Mouse (Mus musculus) bone marrow macrophage, adult 2 months (primary cell): ENCODE results near the gene Ada. TPM values are rescaled to one million over a fixed set of nuclear protein-coding genes. Genes with fewer than 3 reads are reported as not detected.
A peak's percentile ranks its signal among the peaks of the same experiment; 100 is the strongest.

Experiments
- H3K27ac ChIP-seq: 2 replicates; pipeline ENCODE4 v1.5.1; 2012; ENCODE audit warnings: low read depth, low read length; ENCODE audit not compliant: insufficient read depth
- H3K4me1 ChIP-seq: 2 replicates; pipeline ENCODE4 v1.6.1; 2012; ENCODE audit warnings: low read length; ENCODE audit not compliant: control insufficient read depth, insufficient read depth
- H3K4me3 ChIP-seq: 2 replicates; pipeline ENCODE4 v1.5.1; 2012; ENCODE audit warnings: mild to moderate bottlenecking, low read length, moderate library complexity; ENCODE audit not compliant: insufficient read depth
- CTCF ChIP-seq: IDR thresholded peaks from 2 replicates; pipeline ENCODE4 v1.5.1; 2012; ENCODE audit warnings: low read depth, mild to moderate bottlenecking, low read length, moderate library complexity
- POLR2A ChIP-seq: IDR thresholded peaks from 2 replicates; pipeline ENCODE4 v1.6.1; 2012; ENCODE audit warnings: mild to moderate bottlenecking, low read depth, low read length, borderline replicate concordance
- polyA plus RNA-seq: library from polyadenylated mRNA; stranded (reverse); fragments of >200 nt; gene quantifications from 2 replicates; pipeline ENCODE4 v1.2.4, GENCODE M21; 2012; ENCODE audit not compliant: missing spikeins, insufficient read depth, insufficient read length

Ada gene
- polyA plus RNA-seq, 1 experiment = 5.3 TPM

GRCm38 (mm10) chr2:163735980-163736379, 14.1 kb downstream of the Ada start:
- Histone ChIP-seq H3K4me1 (peaks cover 16% of the 10 kb centered on the region), H3K27ac (no peak overlapping the region), H3K4me3 (no peak overlapping the region)
- no peak for TF ChIP-seq POLR2A
- TF ChIP-seq CTCF = no peak

DNA sequence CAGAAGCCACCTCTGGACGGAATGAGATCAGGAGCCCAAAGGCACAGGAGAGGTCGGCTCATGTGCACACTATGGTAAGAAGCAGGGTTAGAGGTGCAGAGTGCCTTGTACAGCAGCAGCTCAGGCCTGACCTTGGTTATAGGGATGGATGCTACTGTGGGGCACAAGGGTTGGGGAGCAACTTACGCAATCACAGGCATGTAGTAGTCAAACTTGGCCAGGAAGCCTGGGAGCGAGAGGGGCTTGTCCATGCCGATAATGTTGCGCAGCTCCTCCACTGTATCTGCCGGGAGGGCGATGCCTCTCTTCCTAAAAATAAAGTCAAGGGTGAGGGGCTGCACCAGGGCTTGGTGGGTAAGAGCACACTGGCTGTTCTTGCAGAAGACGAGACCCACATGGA, 14.9 kb downstream of the Ada start:
- TF ChIP-seq CTCF (no peak), POLR2A (no peak)
- H3K4me1 ChIP-seq = peaks cover 16% of the 10 kb centered on the region
- no peak overlapping the region for H3K4me3 ChIP-seq
- no peak overlapping the region for H3K27ac ChIP-seq

DNA sequence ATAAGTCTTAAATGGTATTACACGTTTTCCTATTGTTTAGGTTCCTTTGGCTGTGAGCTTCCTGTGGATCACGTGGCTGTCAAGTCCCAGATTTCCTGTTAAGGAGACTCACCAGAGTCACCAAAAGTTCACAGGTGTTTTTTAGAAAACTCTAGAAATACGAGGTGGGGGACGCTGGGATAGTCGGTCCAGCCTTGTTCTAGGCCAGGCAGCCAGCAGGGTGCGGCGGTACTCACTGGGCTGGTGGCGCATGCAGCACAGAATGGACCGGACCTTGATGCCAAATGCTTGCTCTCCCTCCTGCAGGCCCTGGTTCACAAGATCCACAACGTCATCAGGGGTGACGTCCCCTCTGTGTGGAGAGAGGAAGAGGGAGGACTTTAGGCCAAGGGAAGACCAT, 18.0 kb downstream of the Ada start:
- Histone ChIP-seq H3K4me3 (no peak overlapping the region), H3K4me1 (peaks cover 16% of the 10 kb centered on the region), H3K27ac (no peak overlapping the region)
- TF ChIP-seq POLR2A (no peak), CTCF (no peak)

DNA sequence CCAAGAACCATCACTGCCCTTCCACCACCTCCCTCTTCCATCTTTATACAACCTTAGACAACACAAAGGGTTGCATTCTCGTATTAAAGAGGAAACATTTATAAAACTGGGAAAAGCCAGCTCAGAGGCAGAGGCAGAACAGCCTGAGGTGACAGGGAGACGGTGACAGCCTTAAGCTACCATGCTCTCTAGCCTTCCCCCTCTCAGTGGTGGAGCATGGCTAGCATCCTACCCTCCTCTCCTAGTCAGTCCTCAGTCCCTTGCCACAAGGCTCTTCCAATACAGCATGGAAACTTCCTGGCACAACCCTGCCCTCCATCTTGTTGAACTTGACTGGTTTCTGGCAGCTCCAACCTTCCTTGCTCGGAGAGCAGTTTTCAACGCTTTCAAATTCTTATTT, 21.7 kb downstream of the Ada start:
- H3K4me1 ChIP-seq = no peaks in the 10 kb centered on the region
- H3K4me3 ChIP-seq = no peak overlapping the region
- H3K27ac ChIP-seq = no peak overlapping the region
- TF ChIP-seq CTCF (no peak), POLR2A (no peak)

DNA sequence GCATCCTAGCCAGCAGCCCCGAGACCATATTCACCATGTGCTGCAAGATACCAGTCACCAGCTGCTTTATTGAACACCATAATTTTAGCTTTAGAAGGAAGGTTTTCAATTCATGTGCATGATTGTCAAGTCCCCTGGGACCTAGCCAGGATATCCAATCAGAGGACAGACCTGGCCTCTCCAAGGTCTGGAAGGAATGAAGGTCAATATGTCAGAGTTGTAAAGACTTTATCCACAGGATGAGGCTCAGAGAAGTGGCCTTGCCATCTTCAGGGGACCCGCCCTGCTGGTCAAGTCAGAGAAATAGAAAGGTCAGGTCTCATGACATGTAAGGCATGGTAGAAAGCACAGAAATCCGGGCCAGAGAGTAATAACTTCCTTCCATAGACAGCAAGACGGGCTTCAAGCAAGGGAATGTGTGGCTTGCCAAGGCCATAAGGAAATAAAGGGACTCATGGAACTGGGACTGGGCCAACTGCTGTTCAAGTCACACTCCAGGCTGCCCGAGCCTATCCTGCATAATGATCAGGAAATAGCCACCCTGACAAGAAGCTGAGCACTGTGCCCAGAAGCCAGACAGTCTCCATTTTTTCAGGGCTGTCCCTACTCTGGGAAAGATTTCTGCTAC, 23.2 kb downstream of the Ada start:
- no peak for TF ChIP-seq POLR2A
- no peak for TF ChIP-seq CTCF
- no peak overlapping the region for H3K4me3 ChIP-seq

GRCm38 (mm10) chr2:163722550-163722949, 27.5 kb downstream of the Ada start:
- Histone ChIP-seq H3K4me1 (peaks cover 6% of the 10 kb centered on the region), H3K27ac (no peak overlapping the region), H3K4me3 (no peak overlapping the region)
- TF ChIP-seq CTCF (no peak), POLR2A (no peak)

More for the DNA sequence above, 23.2 kb downstream of the Ada start:
- Histone ChIP-seq H3K4me1 (no peaks in the 10 kb centered on the region), H3K27ac (no peak overlapping the region)

- TF ChIP-seq CTCF (no peak), POLR2A (no peak)
- no peak overlapping the region for H3K4me3 ChIP-seq
- H3K4me1 ChIP-seq = peaks cover 31% of the 10 kb centered on the region
- H3K27ac ChIP-seq = no peak overlapping the region
These were observed 30.4 kb downstream of the Ada start for GRCm38 (mm10) chr2:163719616-163720015.

DNA sequence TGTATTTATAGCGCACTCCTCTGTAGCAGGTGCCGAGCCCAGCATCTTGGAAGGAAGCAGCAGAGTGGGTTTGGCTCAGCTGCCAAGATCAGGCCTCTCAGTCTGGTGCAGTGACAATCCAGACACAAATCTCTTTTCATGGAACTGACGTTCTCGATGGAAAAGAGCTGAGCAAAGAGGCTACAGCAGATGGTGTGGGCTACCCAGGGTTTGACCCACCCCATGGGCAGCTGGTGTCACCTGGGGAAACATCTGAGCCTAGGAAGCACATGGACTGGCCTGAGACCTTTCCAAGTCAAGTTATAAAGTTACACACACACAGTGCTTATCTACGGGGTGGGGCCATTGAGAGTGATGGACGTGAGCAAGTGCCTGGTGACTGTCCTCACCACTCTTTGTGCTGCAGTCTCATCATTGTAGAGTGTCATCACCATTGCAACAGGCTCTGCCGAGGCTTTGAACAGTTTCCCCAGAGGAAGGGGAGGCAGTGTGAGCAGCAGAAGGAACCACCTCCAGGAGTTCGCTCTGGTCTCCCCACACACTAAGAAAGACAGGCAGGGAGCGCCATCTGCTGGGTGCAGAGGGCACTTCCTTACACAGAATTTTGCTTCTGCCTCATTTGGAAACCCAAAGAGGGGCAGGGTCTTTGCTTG, 31.0 kb downstream of the Ada start:
- peaks cover 34% of the 10 kb centered on the region for H3K4me1 ChIP-seq
- no peak overlapping the region for H3K4me3 ChIP-seq
- peak; percentile 84 for TF ChIP-seq CTCF
- no peak for TF ChIP-seq POLR2A
- H3K27ac ChIP-seq = peak overlapping the region; percentile 13; the same call in 1 of the 2 replicates

GRCm38 (mm10) chr2:163718526-163718925, 31.5 kb downstream of the Ada start:
- TF ChIP-seq CTCF = 0 out of 2 replicates have a peak, but pooled peaks have one; percentile 31
- no peak for TF ChIP-seq POLR2A
- Histone ChIP-seq H3K27ac (no peak overlapping the region), H3K4me1 (peaks cover 38% of the 10 kb centered on the region), H3K4me3 (no peak overlapping the region)

- Histone ChIP-seq H3K4me1 (peaks cover 53% of the 10 kb centered on the region), H3K27ac (peak overlapping the region; percentile 75), H3K4me3 (no peak overlapping the region)
- TF ChIP-seq CTCF (no peak), POLR2A (no peak)
These were observed 33.2 kb downstream of the Ada start for GRCm38 (mm10) chr2:163716853-163717252.

GRCm38 (mm10) chr2:163716448-163716847, 33.6 kb downstream of the Ada start:
- H3K27ac ChIP-seq = peak overlapping the region; percentile 75
- 0 out of 2 replicates have a peak overlapping the region, but pooled peaks have one; percentile 1 for H3K4me3 ChIP-seq
- peaks cover 57% of the 10 kb centered on the region for H3K4me1 ChIP-seq
- TF ChIP-seq CTCF (no peak), POLR2A (no peak)
